Mouse (Mus musculus): ENCODE data around the gene Amdhd1.

Amdhd1 gene

GRCm38 (mm10) chr10:93539775-93540430, at the start of gene Amdhd1:
Amdhd1 (minus strand) TSS chr10:93540033.
- in situ Hi-C loops (cut with MseI, MboI): no loop called here

- in situ Hi-C loops (cut with MseI, MboI): no loop called here
These were observed 49.5 kb upstream of the Amdhd1 start, which contains the start of gene Snrpf for GRCm38 (mm10) chr10:93589281-93589848. Snrpf (minus strand) TSS chr10:93589706.

- in situ Hi-C loops (cut with MseI, MboI): no loop called here
These were observed 49.0 kb upstream of the Amdhd1 start for GRCm38 (mm10) chr10:93588796-93589195.

GRCm38 (mm10) chr10:93577271-93577886, 37.5 kb upstream of the Amdhd1 start:
- in situ Hi-C loops (cut with MseI, MboI): loop anchor here in 1 of 2 experiments (5.0 kb wide), 1 partner anchor 90 kb away; the partner anchor contains the start of gene Hal

DNA sequence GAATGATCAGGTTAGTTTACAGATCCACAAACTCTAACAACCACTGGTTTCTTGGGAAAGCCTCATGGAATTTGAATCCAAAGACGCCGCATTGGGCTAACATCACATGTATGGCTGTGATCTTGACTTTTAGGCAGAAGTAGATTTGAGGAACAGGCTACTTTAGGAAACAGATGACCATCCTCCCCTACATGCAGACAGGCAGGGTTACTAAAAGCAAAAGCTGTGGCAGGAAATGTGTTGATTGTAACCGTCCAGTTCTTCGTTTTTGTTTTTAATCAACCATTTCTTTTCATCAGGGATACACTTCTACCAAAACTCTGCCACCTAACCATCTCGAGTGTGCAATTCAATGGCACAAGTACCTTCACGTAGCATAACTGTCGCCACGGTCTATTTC, 36.1 kb upstream of the Amdhd1 start:
- in situ Hi-C loops (cut with MseI, MboI): loop anchor here in 1 of 2 experiments (5.0 kb wide), 1 partner anchor 89 kb away; the partner anchor contains the start of gene Hal

DNA sequence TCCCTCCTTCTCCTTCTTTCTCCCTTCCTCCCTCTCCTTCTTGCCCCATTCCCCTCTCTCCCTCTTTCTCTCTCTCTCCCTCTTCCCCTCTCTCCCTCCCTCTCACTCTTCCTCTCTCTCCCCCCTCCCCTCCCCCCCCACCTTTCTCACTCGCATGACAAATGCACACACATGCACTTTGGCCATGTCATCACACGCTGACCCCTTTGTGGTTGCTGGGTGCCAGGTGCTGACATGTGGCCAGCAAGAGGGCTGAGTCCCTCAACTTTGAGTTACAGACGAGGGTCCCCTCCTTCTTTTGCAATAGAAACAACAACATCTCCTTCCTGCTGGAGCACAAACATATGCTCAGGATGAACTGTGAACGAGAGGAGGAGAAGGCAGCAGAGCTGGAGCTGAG, 35.1 kb upstream of the Amdhd1 start:
- in situ Hi-C loops (cut with MseI, MboI): loop anchor here (5.0 to 25.0 kb wide), 3 partner anchors 88 to 513 kb away; partner anchors contain the start of gene Hal (in 1 of the 2)

DNA sequence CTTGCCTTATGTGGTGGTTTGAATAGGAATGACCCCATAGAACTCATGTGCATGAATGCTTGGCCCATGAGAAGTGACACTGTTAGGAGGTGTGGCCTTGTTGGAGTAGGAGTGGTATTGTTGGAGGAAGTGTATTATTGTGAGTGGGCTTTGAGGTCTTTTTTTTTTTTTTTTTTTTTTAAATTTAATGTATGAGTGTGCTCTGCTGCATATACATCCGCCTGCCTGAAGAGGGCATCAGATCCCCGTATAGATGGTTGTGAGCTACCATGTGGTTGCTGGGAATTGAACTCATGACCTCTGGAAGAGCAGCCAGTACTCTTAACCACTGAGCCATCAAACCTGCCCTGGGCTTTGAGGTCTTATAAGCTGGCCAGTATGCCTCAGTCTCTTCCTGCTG, 32.4 kb upstream of the Amdhd1 start:
- in situ Hi-C loops (cut with MseI, MboI): loop anchor here (5.0 to 25.0 kb wide), 2 partner anchors 145 to 510 kb away; no protein-coding TSS in a partner anchor

DNA sequence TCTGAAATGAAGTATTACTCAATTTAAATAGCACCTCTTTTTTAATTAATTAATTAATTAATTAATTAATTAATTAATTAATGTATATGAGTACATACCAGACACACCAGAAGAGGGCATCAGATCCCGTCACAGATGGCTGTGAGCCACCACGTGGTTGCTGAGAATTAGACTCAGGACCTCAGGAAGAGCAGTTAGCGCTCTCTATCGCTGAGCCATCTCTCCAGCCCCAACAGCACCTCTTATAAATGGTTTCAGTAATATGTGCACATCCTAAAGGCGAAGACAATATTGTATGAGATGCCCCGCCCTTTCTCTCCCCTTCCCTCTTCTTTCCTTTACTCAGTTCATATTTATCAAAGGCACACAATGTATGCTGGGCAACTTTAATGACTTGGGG, 28.8 kb upstream of the Amdhd1 start:
- in situ Hi-C loops (cut with MseI, MboI): loop anchor here (25.0 kb wide), 1 partner anchor 506 kb away; no protein-coding TSS in a partner anchor

DNA sequence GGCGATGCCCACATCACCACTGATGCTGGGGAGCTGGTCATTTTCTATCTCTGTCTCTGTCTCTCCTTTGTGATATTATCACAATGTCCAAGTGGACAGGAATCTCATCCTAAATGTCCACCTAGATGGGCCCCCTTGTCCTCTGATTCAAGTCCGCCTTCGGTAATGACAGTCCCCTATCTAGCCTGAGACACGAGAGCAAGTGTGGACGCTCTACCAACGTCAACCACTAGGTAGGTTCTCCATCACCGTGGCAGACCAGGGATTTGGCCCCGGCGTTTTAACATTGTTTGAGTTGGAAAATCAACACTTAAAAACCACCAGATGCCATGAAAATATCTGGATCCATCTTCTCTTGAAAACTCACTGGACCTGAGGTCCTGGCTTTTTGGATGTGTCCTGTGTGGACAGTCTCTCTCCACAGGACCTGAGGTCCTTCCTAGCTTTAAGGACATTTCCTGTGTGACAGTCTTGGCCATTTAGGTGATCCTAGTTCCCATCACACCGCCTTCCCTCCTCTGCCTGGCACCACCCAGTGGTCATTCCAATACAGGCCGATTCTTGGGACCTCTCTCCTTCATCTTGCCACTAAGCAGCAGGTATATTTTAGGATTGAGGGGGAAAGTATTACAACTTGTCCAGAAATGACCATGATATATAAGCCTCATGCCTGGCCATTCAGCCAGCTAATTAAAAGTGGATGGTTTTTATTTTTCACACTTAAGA, 28.2 kb upstream of the Amdhd1 start:
- in situ Hi-C loops (cut with MseI, MboI): loop anchor here (25.0 kb wide), 1 partner anchor 506 kb away; no protein-coding TSS in a partner anchor

DNA sequence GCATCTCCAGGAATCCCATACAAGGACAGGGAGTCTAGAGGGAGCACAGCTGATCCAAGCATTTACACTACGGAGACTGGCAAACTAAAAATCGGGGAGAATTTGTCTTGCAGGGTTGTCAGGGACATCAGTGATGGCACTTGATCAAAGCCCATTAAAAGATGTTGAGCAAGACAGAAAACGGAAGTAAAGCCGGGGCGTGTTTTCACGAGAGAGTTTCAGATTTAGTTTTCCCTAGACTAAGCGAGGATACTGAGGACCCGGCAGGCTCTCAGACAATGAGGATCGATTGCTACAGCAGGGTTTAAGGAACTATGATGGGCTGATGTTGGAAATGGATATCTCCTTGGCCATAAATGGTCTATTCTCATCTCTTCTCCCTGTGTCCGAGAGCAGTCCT, 27.2 kb upstream of the Amdhd1 start:
- in situ Hi-C loops (cut with MseI, MboI): loop anchor here (25.0 kb wide), 1 partner anchor 505 kb away; no protein-coding TSS in a partner anchor

DNA sequence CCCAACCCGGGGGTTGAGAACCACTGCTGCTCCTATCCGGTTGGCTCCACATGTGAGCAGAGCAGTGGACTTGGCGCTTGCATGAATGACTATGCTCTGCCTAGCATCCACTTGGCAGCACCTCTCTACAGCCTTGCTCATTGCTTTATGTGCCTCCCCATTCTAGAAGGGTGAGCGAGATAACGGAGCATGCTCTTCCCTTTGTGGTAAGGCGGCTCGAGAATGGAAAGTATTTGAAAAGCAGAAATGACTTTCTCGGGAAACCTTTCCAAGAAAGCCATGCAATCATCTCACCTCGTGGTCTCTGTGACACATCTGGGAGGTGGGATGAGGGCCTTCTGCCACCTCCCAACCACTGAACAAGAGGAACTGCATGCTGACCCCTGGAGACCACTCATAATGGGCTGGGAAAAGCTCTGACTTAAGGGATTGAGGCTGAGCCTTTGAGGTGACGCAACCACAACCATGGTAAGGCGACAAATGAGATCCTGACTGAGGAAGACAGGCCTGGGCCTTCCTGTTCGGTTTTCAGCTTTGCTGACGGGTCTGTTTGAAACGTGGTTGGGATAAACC, 24.8 kb upstream of the Amdhd1 start:
- in situ Hi-C loops (cut with MseI, MboI): loop anchor here (25.0 kb wide), 1 partner anchor 502 kb away; no protein-coding TSS in a partner anchor

DNA sequence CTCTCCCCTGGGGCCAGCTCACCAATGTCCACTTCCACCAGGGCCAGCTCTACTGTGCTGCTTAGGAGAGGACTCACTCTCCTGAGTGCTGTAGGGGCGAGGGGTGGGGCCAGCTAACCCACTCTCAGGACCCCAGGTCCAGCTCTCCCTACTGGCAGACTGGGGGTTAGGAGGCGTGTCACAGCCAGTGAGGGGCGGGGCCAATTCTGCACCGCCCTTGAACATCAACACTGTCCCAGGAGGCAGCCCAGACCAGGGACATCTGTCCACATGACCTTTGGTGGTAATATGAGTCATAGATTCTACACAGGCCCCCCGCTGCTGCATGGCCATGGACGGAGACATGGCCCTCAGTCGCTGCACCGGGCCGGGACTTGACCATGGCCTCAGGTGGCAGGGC, 20.0 kb upstream of the Amdhd1 start:
- in situ Hi-C loops (cut with MseI, MboI): loop anchor here (25.0 kb wide), 1 partner anchor 497 kb away; no protein-coding TSS in a partner anchor

GRCm38 (mm10) chr10:93557971-93558370, 18.1 kb upstream of the Amdhd1 start:
- in situ Hi-C loops (cut with MseI, MboI): loop anchor here (25.0 kb wide), 1 partner anchor 496 kb away; no protein-coding TSS in a partner anchor

DNA sequence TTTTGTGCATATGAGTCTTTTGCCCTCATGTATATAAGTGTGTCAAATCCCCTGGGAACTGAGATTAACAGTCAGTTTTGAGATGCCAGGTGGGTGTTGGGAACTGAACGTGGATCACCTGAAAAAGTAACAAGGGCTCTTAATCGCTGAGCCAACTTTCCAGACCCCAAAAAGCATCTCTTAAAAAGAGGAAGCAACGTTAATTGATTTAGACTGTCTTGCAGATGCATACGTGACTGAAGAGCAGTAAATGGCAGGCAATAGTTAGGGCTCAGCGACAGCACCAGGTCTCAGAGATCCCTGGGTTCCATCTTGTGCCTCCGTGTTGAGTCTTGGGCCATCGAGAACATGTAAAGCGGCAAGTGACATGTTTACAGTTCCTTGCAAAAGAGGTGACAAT, 12.8 kb upstream of the Amdhd1 start:
- in situ Hi-C loops (cut with MseI, MboI): loop anchor here (25.0 kb wide), 1 partner anchor 490 kb away; no protein-coding TSS in a partner anchor

DNA sequence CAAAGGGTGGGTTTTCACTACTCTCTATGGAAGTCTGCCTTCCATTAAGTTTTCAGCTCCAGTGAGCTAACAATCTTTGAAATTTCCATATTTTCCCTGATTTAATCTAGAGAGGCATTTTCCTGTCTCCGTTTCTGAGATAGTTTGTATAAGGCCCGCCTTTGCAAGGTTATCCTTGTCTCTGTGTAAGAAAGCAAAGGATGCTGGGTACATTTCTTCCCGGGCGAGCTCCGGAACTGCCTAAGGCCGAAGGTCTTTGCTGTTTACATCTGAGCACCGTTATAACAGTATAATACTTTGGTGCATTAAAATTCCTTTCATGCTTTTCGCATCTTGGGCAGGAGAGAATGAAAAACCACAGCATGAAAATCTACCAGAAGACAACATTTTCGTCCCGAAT, 10.0 kb upstream of the Amdhd1 start:
- in situ Hi-C loops (cut with MseI, MboI): loop anchor here (5.0 to 25.0 kb wide), 2 partner anchors 63 to 488 kb away; partner anchors contain the start of gene Hal (in 1 of the 2)

GRCm38 (mm10) chr10:93548991-93549390, 9.2 kb upstream of the Amdhd1 start:
- in situ Hi-C loops (cut with MseI, MboI): loop anchor here in 1 of 2 experiments (5.0 kb wide), 1 partner anchor 62 kb away; the partner anchor contains the start of gene Hal

- in situ Hi-C loops (cut with MseI, MboI): loop anchor here in 1 of 2 experiments (5.0 kb wide), 1 partner anchor 61 kb away; the partner anchor contains the start of gene Hal
These were observed 8.0 kb upstream of the Amdhd1 start for GRCm38 (mm10) chr10:93547741-93548270.

GRCm38 (mm10) chr10:93544172-93544571, 4.3 kb upstream of the Amdhd1 start:
- in situ Hi-C loops (cut with MseI, MboI): no loop called here

GRCm38 (mm10) chr10:93543176-93543575, 3.3 kb upstream of the Amdhd1 start:
- in situ Hi-C loops (cut with MseI, MboI): no loop called here

- in situ Hi-C loops (cut with MseI, MboI): no loop called here
These were observed 2.5 kb upstream of the Amdhd1 start for GRCm38 (mm10) chr10:93542356-93542755.

Measured in mouse trophoblast stem cell (cell line).